Mouse (Mus musculus) stomach, embryonic 15.5 days (tissue): ENCODE results near the gene Ptk7. TPM values are rescaled to one million over a fixed set of nuclear protein-coding genes. Genes with fewer than 3 reads are reported as not detected.

Experiments
- ATAC-seq: fragments of 200-750 bp; cut with Nextera tagmentation; 2 replicates; pipeline ENCODE4 v1.8.0; 2017; ENCODE audit warnings: low read depth, moderate number of reproducible peaks, moderate TSS enrichment; ENCODE audit not compliant: insufficient read depth, low FRiP score
- H3K27ac ChIP-seq: fragments of 300-500 bp; sonication (generic); 2 replicates; pipeline ENCODE4 v1.5.1; 2015; ENCODE audit warnings: mild to moderate bottlenecking, inconsistent platforms
- H3K27me3 ChIP-seq: fragments of 300-500 bp; sonication (generic); replicated peaks from 2 replicates; pipeline ENCODE4 v1.6.1; 2015; ENCODE audit warnings: inconsistent platforms
- H3K36me3 ChIP-seq: fragments of 300-500 bp; sonication (generic); 2 replicates; pipeline ENCODE4 v1.6.1; 2015; ENCODE audit warnings: inconsistent platforms
- H3K4me1 ChIP-seq: fragments of 300-500 bp; sonication (generic); 2 replicates; pipeline ENCODE4 v1.6.1; 2015; ENCODE audit warnings: inconsistent platforms
- H3K4me2 ChIP-seq: fragments of 300-500 bp; sonication (generic); 2 replicates; pipeline ENCODE4 v1.6.1; 2015; ENCODE audit warnings: mild to moderate bottlenecking, inconsistent platforms
- H3K4me3 ChIP-seq: fragments of 300-500 bp; sonication (generic); replicated peaks from 2 replicates; pipeline ENCODE4 v1.5.1; 2015; ENCODE audit warnings: inconsistent platforms
- H3K9ac ChIP-seq: fragments of 300-500 bp; sonication (generic); 2 replicates; pipeline ENCODE4 v1.6.1; 2015; ENCODE audit warnings: inconsistent platforms
- H3K9me3 ChIP-seq: fragments of 300-500 bp; sonication (generic); 2 replicates; pipeline ENCODE4 v1.6.1; 2016; ENCODE audit warnings: inconsistent platforms
- WGBS: fragments of 180-500 bp; shearing (Covaris S2); methylation state at CpG from one replicate; pipeline ENCODE4 v1.1.7; 2015; 5-methylcytosine and 5-hydroxymethylcytosine counted together
- polyA plus RNA-seq: library from polyadenylated mRNA; unstranded; fragments of >200 nt; fragmentation: Nextera tagmentation; extraction: Ambion mirVana; gene quantifications from 2 replicates; pipeline ENCODE4 v1.2.1, GENCODE M21; 2015

The Ptk7 gene
- polyA plus RNA-seq = 87.6 and 89.8 TPM in 2 replicates

DNA sequence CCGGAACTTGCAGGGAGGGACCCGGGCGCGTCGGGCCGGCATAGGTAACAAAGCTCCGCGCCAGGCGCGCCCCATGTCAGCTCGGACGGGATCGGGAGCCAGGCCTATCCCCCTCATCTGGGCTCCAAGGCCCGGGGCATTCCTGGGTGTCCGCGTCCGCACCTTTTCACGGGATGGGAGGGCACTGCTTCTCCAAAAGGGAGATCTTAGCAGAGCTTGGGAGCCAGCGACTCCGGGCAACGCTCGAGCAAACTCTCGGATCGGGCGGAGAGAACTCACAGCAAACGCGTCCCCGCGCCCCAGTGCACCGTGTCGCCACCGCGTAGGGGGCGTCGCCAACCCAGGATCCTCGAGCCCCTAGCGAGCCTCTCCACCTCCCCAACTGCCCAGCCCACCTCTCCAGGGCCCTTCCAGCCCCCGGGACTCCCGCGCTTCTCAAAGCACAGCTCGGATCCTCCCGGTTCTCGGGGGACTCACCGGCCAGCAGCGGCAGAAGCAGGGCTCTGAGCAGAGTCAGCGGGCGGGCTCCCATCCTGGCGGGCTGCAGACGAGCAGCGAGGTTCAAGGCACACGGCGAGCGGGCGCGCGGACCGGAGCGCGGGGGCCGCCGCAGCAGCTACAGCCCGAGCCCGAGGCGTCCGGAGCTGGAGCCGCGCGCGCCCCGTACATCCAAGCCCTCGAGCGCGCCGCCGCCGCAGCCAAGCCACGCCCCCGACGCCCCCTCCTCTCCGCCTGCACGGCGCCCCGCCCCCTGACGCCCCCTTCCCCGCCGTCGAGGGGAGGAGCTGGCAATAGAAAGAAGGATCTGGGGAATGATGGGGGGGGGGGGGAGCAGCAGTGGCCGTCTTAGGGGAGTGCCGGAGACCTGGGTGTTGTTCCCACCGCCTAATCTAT lies at the start of gene Ptk7:
Gene Ptk7 (minus strand): TSS at position 714 of the 894 bp plus-strand sequence.
- peak within 1 kb of the TSS; percentile 89 for H3K4me3 ChIP-seq
- ATAC-seq = peak; percentile 61
- peak within 1 kb of the TSS; percentile 71 for H3K4me2 ChIP-seq
- no peaks in the 10 kb centered on the region for H3K27me3 ChIP-seq
- H3K9ac ChIP-seq = peak within 1 kb of the TSS; percentile 97
- H3K27ac ChIP-seq = peak within 1 kb of the TSS; percentile 96
- under 1% methylated on average over 79 of the region's 90 CpGs for WGBS
- peaks cover 11% of the 10 kb centered on the region for H3K36me3 ChIP-seq
- peaks cover 55% of the 10 kb centered on the region for H3K4me1 ChIP-seq
- H3K9me3 ChIP-seq = no peaks in the 10 kb centered on the region

- no peaks in the 10 kb centered on the region for H3K27me3 ChIP-seq
- no peak overlapping the region; the same call in 1 of the 2 replicates for H3K9ac ChIP-seq
- H3K36me3 ChIP-seq = peaks cover 40% of the 10 kb centered on the region
- peaks cover 34% of the 10 kb centered on the region for H3K4me1 ChIP-seq
- peak overlapping the region; percentile 97 for H3K4me3 ChIP-seq
- 0 out of 2 replicates have a peak overlapping the region, but pooled peaks have one; percentile 95 for H3K27ac ChIP-seq
- H3K4me2 ChIP-seq = peak overlapping the region; percentile 61
- H3K9me3 ChIP-seq = no peaks in the 10 kb centered on the region
- WGBS = 26% methylated on average over 9 of the region's 9 CpGs
- no peak for ATAC-seq
Observed at GRCm38 (mm10) chr17:46678911-46679310, 49.6 kb upstream of the Ptk7 start.

DNA sequence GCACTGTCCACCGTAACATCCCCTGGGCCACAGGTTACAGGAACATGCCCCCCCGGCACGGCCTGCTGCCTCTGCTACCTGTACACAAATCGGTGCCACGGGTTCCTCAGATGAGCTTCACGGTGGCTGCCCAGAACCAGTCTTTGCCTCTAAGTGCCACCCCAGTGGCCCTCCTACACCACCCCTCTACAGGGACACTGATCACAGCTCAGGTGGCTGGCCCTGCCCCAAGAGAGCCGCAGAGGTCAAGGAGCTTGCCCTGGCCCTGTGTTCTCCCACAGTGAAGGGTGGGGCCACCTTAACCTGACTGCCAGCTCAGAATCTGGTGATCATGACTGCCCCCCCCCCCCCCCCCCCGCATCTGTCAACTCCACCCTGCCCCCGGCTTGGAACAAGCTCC lies 49.1 kb upstream of the Ptk7 start, which contains the start of gene Mea1:
Gene Mea1 (plus strand): TSS at position 378 of the 400 bp plus-strand sequence.
- ATAC-seq = no peak
- H3K4me2 ChIP-seq = peak within 1 kb of the TSS; percentile 61
- 85% methylated on average over 8 of the region's 9 CpGs for WGBS
- peaks cover 34% of the 10 kb centered on the region for H3K4me1 ChIP-seq
- peak within 1 kb of the TSS; percentile 95; the same call in 1 of the 2 replicates for H3K27ac ChIP-seq
- H3K27me3 ChIP-seq = no peaks in the 10 kb centered on the region
- H3K9me3 ChIP-seq = no peaks in the 10 kb centered on the region
- peak within 1 kb of the TSS; percentile 5 for H3K9ac ChIP-seq
- H3K4me3 ChIP-seq = peak within 1 kb of the TSS; percentile 97
- peaks cover 35% of the 10 kb centered on the region for H3K36me3 ChIP-seq

DNA sequence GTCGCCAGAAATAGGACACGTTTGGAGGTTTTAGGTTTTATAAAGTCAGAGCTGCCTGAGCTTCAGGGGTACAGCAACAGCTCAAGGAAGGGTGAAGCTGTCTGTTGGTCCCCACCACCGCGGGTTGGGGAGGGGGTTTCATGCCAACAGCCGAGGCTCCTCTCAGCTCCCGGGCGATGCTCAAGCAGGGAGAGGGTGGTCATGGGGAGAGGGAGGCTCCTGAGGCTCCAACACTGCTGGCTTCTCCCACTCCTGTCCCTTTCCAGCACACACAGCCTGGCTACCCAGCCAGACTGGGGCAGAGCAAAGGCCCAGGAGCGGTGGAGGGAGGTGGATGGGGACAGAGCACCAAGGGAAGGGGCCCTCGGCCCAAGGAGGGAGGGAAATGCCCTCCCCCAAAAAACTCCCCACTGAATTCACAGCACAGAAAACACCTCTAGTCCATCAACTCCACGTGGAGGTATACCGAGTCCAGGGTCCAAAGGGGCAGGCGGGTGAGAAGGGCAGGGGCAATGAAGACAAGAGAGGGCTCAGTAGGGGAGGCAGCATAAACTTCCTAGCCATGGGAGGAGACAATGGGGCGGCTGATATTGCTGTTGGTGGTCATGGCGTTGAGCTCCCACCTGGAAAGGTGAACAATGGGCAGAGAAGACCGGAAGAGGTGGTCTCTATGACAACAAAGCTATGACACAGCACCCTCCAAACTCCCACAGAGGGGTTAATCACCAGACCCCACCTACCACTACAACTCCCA lies 45.4 kb upstream of the Ptk7 start:
- 22% methylated on average over 15 of the region's 15 CpGs for WGBS
- no peaks in the 10 kb centered on the region for H3K9me3 ChIP-seq
- peaks cover 37% of the 10 kb centered on the region for H3K36me3 ChIP-seq
- 0 out of 2 replicates have a peak overlapping the region, but pooled peaks have one; percentile 9 for H3K9ac ChIP-seq
- peaks cover 28% of the 10 kb centered on the region for H3K4me1 ChIP-seq
- H3K4me2 ChIP-seq = peak overlapping the region; percentile 60
- peak overlapping the region; percentile 87 for H3K27ac ChIP-seq
- H3K27me3 ChIP-seq = no peaks in the 10 kb centered on the region
- peak; percentile 19; the same call in 1 of the 2 replicates for ATAC-seq
- H3K4me3 ChIP-seq = peak overlapping the region; percentile 78

DNA sequence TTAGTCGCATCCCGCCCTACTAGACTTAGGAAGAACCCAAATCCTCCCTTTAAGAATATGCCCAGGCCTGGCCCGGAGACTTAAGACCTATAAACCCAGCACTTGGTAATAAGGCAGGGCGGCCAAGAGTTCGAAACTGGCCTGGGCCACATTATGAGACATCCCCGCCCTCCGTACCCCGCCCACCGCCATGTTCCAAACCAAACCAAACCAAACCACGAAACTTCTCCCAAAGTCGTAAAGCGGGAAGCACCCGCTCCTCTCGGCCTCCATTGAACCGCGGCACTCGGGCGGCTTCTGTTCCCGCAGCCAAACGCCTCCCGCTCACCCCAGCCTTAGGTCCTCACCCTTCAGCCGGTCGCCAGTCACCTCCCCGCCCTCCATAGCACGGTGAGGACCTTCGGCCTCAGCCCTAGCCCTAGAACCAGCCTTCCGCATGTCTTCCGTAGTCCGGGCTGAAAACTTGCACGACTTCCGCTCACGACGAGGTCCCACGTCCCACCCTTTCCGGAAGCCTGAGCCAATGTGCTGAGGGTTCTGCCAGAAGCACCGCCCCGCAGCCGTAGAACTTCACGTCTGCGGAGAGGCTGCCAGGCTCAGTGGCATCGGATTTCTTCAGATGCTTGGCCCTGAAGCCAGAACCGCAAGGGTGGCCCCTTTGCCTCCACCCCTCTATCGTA lies 44.7 kb upstream of the Ptk7 start, which contains the start of gene Rrp36:
Gene Rrp36 (minus strand): TSS at position 503 of the 680 bp plus-strand sequence.
- ATAC-seq = peak; percentile 92
- H3K4me2 ChIP-seq = peak within 1 kb of the TSS; percentile 60
- H3K27me3 ChIP-seq = no peaks in the 10 kb centered on the region
- peak within 1 kb of the TSS; percentile 87 for H3K27ac ChIP-seq
- peak within 1 kb of the TSS; percentile 61 for H3K9ac ChIP-seq
- WGBS = 1% methylated on average over 43 of the region's 43 CpGs
- H3K4me1 ChIP-seq = peaks cover 22% of the 10 kb centered on the region
- peak within 1 kb of the TSS; percentile 78 for H3K4me3 ChIP-seq
- H3K36me3 ChIP-seq = peaks cover 45% of the 10 kb centered on the region
- H3K9me3 ChIP-seq = no peaks in the 10 kb centered on the region

- 95% methylated on average over 10 of the region's 10 CpGs for WGBS
- Histone ChIP-seq H3K27ac (no peak overlapping the region), H3K9me3 (no peaks in the 10 kb centered on the region), H3K4me1 (peaks cover 10% of the 10 kb centered on the region), H3K27me3 (no peaks in the 10 kb centered on the region), H3K9ac (no peak overlapping the region), H3K4me3 (no peak overlapping the region), H3K4me2 (no peak overlapping the region), H3K36me3 (peaks cover 25% of the 10 kb centered on the region)
- ATAC-seq = no peak
Observed at GRCm38 (mm10) chr17:46669911-46670310, 40.6 kb upstream of the Ptk7 start.

- Histone ChIP-seq H3K9me3 (no peaks in the 10 kb centered on the region), H3K27ac (no peak overlapping the region), H3K4me1 (no peaks in the 10 kb centered on the region), H3K27me3 (no peaks in the 10 kb centered on the region), H3K36me3 (peaks cover 45% of the 10 kb centered on the region), H3K4me3 (no peak overlapping the region), H3K9ac (no peak overlapping the region), H3K4me2 (no peak overlapping the region)
- 89% methylated on average over 16 of the region's 16 CpGs for WGBS
- no peak for ATAC-seq
Observed at GRCm38 (mm10) chr17:46667712-46668111, 38.4 kb upstream of the Ptk7 start.

DNA sequence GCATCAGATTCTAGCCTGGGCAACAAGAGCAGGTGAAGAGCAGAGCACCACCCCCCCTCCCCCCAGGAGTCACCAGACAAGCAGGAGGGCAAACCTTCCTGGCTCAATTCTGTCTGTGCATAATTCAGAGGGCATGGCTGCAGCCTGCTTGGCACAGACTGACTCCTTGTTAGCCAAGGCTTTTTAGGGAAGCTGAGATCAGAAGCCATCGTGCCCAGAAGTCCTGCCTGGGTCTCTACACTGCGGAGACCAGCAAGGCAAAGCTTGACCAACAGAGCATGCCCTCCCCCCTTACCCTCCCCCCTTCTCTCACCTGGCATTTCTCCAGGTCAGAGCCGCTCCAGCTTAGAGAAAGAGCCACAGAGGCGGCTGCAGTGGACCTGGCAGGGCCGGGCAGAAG lies 33.4 kb upstream of the Ptk7 start:
- Histone ChIP-seq H3K36me3 (peaks cover 71% of the 10 kb centered on the region), H3K9ac (no peak overlapping the region), H3K4me2 (no peak overlapping the region), H3K4me3 (no peak overlapping the region), H3K27ac (no peak overlapping the region), H3K9me3 (no peaks in the 10 kb centered on the region), H3K4me1 (no peaks in the 10 kb centered on the region), H3K27me3 (no peaks in the 10 kb centered on the region)
- no peak for ATAC-seq
- 86% methylated on average over 5 of the region's 5 CpGs for WGBS

- H3K4me2 ChIP-seq = no peak overlapping the region
Observed at GRCm38 (mm10) chr17:46661981-46662380, 32.7 kb upstream of the Ptk7 start.

DNA sequence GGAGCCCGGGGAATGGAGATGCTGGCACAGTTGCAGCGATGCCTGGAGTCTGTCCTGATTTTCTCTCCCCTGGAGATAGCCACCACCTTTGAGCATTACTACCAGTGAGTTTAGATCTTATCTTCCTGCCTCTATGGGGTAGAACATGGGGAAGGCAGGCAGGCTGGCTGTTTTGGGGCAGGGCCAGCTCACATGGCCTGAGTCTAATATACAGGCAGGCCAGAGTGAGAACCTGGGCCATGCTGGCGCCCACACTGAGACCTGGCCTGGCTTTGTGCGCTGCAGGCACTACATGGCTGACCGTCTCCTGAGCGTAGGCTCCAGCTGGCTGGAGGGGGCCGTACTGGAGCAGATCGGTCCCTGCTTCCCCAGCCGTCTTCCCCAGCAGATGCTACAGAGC lies 32.0 kb upstream of the Ptk7 start:
- H3K9me3 ChIP-seq = no peaks in the 10 kb centered on the region
- no peak overlapping the region for H3K27ac ChIP-seq
- no peaks in the 10 kb centered on the region for H3K27me3 ChIP-seq
- ATAC-seq = no peak
- H3K4me2 ChIP-seq = no peak overlapping the region
- H3K4me1 ChIP-seq = no peaks in the 10 kb centered on the region
- H3K36me3 ChIP-seq = peaks cover 82% of the 10 kb centered on the region
- H3K9ac ChIP-seq = no peak overlapping the region
- no peak overlapping the region for H3K4me3 ChIP-seq
- 94% methylated on average over 9 of the region's 9 CpGs for WGBS

More at GRCm38 (mm10) chr17:46661981-46662380, 32.7 kb upstream of the Ptk7 start:
- Histone ChIP-seq H3K9ac (no peak overlapping the region), H3K36me3 (peaks cover 79% of the 10 kb centered on the region), H3K4me3 (no peak overlapping the region), H3K9me3 (no peaks in the 10 kb centered on the region), H3K27me3 (no peaks in the 10 kb centered on the region), H3K4me1 (no peaks in the 10 kb centered on the region), H3K27ac (no peak overlapping the region)
- ATAC-seq = no peak
- WGBS = 91% methylated on average over 12 of the region's 12 CpGs

- H3K27ac ChIP-seq = no peak overlapping the region
- no peaks in the 10 kb centered on the region for H3K27me3 ChIP-seq
- ATAC-seq = no peak
- H3K9me3 ChIP-seq = no peaks in the 10 kb centered on the region
- H3K4me3 ChIP-seq = no peak overlapping the region
- H3K4me2 ChIP-seq = no peak overlapping the region
- peaks cover 75% of the 10 kb centered on the region for H3K36me3 ChIP-seq
- H3K4me1 ChIP-seq = peaks cover 21% of the 10 kb centered on the region
- 75% methylated on average over 6 of the region's 6 CpGs for WGBS
- no peak overlapping the region for H3K9ac ChIP-seq
Observed at GRCm38 (mm10) chr17:46656054-46656453, 26.8 kb upstream of the Ptk7 start.
